Mouse (Mus musculus) frontal cortex, adult 2 months (tissue): ENCODE data around the gene Rnf216. TPM values are rescaled to one million over a fixed set of nuclear protein-coding genes. Genes with fewer than 3 reads are reported as not detected.

Experiments used
- DNase-seq, 2 experiments: peaks; one replicate each; pipeline ENCODE4 v3.0.0; 2022; ENCODE audit warnings: low spot score in 1 of 2; ENCODE audit errors: extremely low spot score in 1 of 2
- polyA plus RNA-seq: library from polyadenylated mRNA; depleted of rRNA; stranded (reverse); fragments of >200 nt; gene quantifications from 2 replicates; pipeline ENCODE4 v1.2.3, GENCODE M21; 2012

Gene Rnf216
- polyA plus RNA-seq, 1 experiment, result 33.4 TPM

- DNase-seq, result peak; percentile 77 to 87
Measured at GRCm38 (mm10) chr5:142963705-142964494, 148.9 kb downstream of the Rnf216 start.

- DNase-seq, result peak in 1 of 2 experiments; percentile 84
Measured at GRCm38 (mm10) chr5:142963003-142963704, 149.6 kb downstream of the Rnf216 start.

GRCm38 (mm10) chr5:142962444-142962961 lies 150.3 kb downstream of the Rnf216 start:
- no peak for DNase-seq

- peak in 1 of 2 experiments; percentile 47 for DNase-seq
Measured at GRCm38 (mm10) chr5:142961881-142962443, 150.8 kb downstream of the Rnf216 start.

GRCm38 (mm10) chr5:142961398-142961880 lies 151.4 kb downstream of the Rnf216 start:
- DNase-seq, result peak in 1 of 2 experiments; percentile 46

- no peak for DNase-seq
Measured at GRCm38 (mm10) chr5:142960775-142961271, 152.0 kb downstream of the Rnf216 start.

- DNase-seq, result peak in 1 of 2 experiments; percentile 96
Measured at GRCm38 (mm10) chr5:142959576-142960556, 152.9 kb downstream of the Rnf216 start, which contains the start of gene Fscn1. Gene Fscn1 (plus strand): TSS chr5:142960343.

GRCm38 (mm10) chr5:142959156-142959555 lies 153.6 kb downstream of the Rnf216 start:
- DNase-seq, result no peak

GRCm38 (mm10) chr5:142958464-142958863 lies 154.3 kb downstream of the Rnf216 start:
- DNase-seq, result no peak

GRCm38 (mm10) chr5:142956956-142957703 lies 155.7 kb downstream of the Rnf216 start:
- no peak for DNase-seq

GRCm38 (mm10) chr5:142953641-142954040 lies 159.2 kb downstream of the Rnf216 start:
- no peak for DNase-seq

- no peak for DNase-seq
Measured at GRCm38 (mm10) chr5:142950405-142950804, 162.4 kb downstream of the Rnf216 start.

- DNase-seq, result no peak
Measured at GRCm38 (mm10) chr5:142949580-142949979, 163.2 kb downstream of the Rnf216 start.

GRCm38 (mm10) chr5:142947460-142947859 lies 165.3 kb downstream of the Rnf216 start:
- no peak for DNase-seq

- no peak for DNase-seq
Measured at GRCm38 (mm10) chr5:142944979-142945682, 167.7 kb downstream of the Rnf216 start.
